Mouse (Mus musculus) lung, postnatal 0 days (tissue): ENCODE data around the gene Psrc1. TPM values are rescaled to one million over a fixed set of nuclear protein-coding genes. Genes with fewer than 3 reads are reported as not detected.

Experiments
- ATAC-seq: fragments of 200-750 bp; cut with Nextera tagmentation; 2 replicates; pipeline ENCODE4 v1.8.0; 2017; ENCODE audit warnings: moderate library complexity
- DNase-seq: peaks from one replicate; pipeline ENCODE4 v3.0.0-alpha.2; 2016; ENCODE audit warnings: low spot score
- H3K27ac ChIP-seq: fragments of 300-500 bp; sonication (generic); 2 replicates; pipeline ENCODE4 v1.5.1; 2014; ENCODE audit warnings: antibody characterized with exemption, mild to moderate bottlenecking, low read length, mixed read lengths
- H3K27me3 ChIP-seq: fragments of 300-500 bp; sonication (generic); replicated peaks from 2 replicates; pipeline ENCODE4 v1.6.1; 2014; ENCODE audit warnings: low read length, mixed read lengths; ENCODE audit not compliant: insufficient read depth
- H3K36me3 ChIP-seq: fragments of 300-500 bp; sonication (generic); 2 replicates; pipeline ENCODE4 v1.6.1; 2014; ENCODE audit warnings: low read length, mixed read lengths; ENCODE audit not compliant: insufficient read depth
- H3K4me1 ChIP-seq: fragments of 300-500 bp; sonication (generic); 2 replicates; pipeline ENCODE4 v1.6.1; 2014; ENCODE audit warnings: antibody characterized with exemption, low read depth, low read length, mixed read lengths; ENCODE audit not compliant: insufficient read depth
- H3K4me2 ChIP-seq: fragments of 300-500 bp; sonication (generic); replicated peaks from 2 replicates; pipeline ENCODE4 v1.6.1; 2014; ENCODE audit warnings: low read depth, mild to moderate bottlenecking, low read length, moderate library complexity, mixed read lengths
- H3K4me3 ChIP-seq: fragments of 300-500 bp; sonication (generic); 2 replicates; pipeline ENCODE4 v1.5.1; 2014; ENCODE audit warnings: low read depth, low read length
- H3K9ac ChIP-seq: fragments of 300-500 bp; sonication (generic); replicated peaks from 2 replicates; pipeline ENCODE4 v1.6.1; 2014; ENCODE audit warnings: low read depth, mild to moderate bottlenecking
- H3K9me3 ChIP-seq: fragments of 300-500 bp; sonication (generic); 2 replicates; pipeline ENCODE4 v1.6.1; 2016; ENCODE audit warnings: low read length, mixed read lengths
- CTCF ChIP-seq: IDR thresholded peaks from 2 replicates; pipeline ENCODE4 v1.5.1; 2016; ENCODE audit warnings: antibody characterized with exemption, mild to moderate bottlenecking
- EP300 ChIP-seq: IDR thresholded peaks from 2 replicates; pipeline ENCODE4 v1.6.1; 2016; ENCODE audit warnings: antibody characterized with exemption, mild to moderate bottlenecking, control low read depth
- WGBS: fragments of 180-500 bp; shearing (Covaris S2); extraction: QIAGEN DNeasy Blood & Tissue Kit; methylation state at CpG from one replicate; pipeline ENCODE4 v1.1.7; 2014; 5-methylcytosine and 5-hydroxymethylcytosine counted together
- polyA plus RNA-seq: library from polyadenylated mRNA; unstranded; fragments of >200 nt; fragmentation: Nextera tagmentation; extraction: Ambion mirVana; gene quantifications from 2 replicates; pipeline ENCODE4 v1.2.1, GENCODE M21; 2015

Psrc1 gene
- polyA plus RNA-seq, 1 experiment from 2014 or later, result 2.3 TPM

GRCm38 (mm10) chr3:108424944-108425623 lies 41.4 kb downstream of the Psrc1 start:
- Histone ChIP-seq H3K9ac (no peak overlapping the region), H3K4me3 (no peak overlapping the region), H3K27ac (no peak overlapping the region), H3K4me1 (peaks cover 8% of the 10 kb centered on the region), H3K9me3 (no peaks in the 10 kb centered on the region), H3K27me3 (no peaks in the 10 kb centered on the region), H3K36me3 (peaks cover 24% of the 10 kb centered on the region), H3K4me2 (no peak overlapping the region)
- WGBS, result 82% methylated on average over 7 of the region's 7 CpGs
- DNase-seq, result no peak
- TF ChIP-seq EP300 (no peak), CTCF (no peak)
- no peak for ATAC-seq

- no peak overlapping the region for H3K27ac ChIP-seq
Observed at GRCm38 (mm10) chr3:108425624-108426018, 42.0 kb downstream of the Psrc1 start.

GRCm38 (mm10) chr3:108432542-108433187 lies 49.0 kb downstream of the Psrc1 start:
- Histone ChIP-seq H3K9me3 (no peaks in the 10 kb centered on the region), H3K4me2 (no peak overlapping the region), H3K36me3 (peaks cover 43% of the 10 kb centered on the region; the same call in 1 of the 2 replicates), H3K27ac (no peak overlapping the region), H3K9ac (no peak overlapping the region), H3K4me3 (no peak overlapping the region), H3K4me1 (no peaks in the 10 kb centered on the region), H3K27me3 (no peaks in the 10 kb centered on the region)
- no peak for TF ChIP-seq CTCF
- TF ChIP-seq EP300, result no peak
- WGBS, result 88% methylated on average over 13 of the region's 13 CpGs
- DNase-seq (no peak), ATAC-seq (no peak)

More at GRCm38 (mm10) chr3:108425624-108426018, 42.0 kb downstream of the Psrc1 start:
- Histone ChIP-seq H3K9ac (no peak overlapping the region), H3K4me1 (peaks cover 8% of the 10 kb centered on the region), H3K4me2 (no peak overlapping the region), H3K27me3 (no peaks in the 10 kb centered on the region), H3K9me3 (no peaks in the 10 kb centered on the region), H3K4me3 (no peak overlapping the region), H3K36me3 (peaks cover 24% of the 10 kb centered on the region)
- ATAC-seq (no peak), DNase-seq (no peak)
- TF ChIP-seq EP300 (no peak), CTCF (no peak)
- 86% methylated on average over 6 of the region's 6 CpGs for WGBS

DNA sequence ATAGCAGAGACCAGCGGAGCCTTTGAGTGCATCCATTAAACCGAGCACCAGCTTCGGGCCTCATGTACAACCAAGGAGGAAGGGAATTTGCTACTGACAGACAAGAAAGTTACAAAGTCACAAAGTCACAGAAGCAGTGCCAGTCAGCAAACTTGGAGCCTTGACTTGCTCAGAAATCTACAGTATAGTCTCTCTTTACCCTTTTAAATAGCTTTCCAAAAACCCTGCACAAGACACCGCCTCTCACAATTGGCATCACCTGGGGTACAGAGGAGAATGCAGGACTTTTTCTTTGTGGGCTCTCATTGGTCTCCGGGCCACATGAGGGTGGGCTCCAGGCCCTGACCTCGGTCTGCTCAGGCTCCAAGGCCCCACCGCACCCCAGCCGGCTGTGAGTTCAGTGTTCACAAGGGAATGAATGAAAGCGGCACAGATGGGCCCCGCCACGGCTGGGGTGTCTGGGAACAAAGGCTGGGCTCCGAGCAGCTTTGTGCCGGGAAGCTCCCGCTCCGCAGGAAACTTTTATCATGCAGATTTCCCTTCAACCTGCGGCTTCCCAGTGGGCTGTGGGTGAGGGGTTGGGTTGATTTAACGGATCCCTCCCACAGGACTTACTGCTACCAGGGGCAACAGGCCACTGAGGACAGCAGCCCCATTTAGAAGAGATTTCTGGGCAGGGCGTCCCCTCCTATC lies 49.7 kb downstream of the Psrc1 start:
- H3K9me3 ChIP-seq, result no peaks in the 10 kb centered on the region
- peaks cover 37% of the 10 kb centered on the region; the same call in 1 of the 2 replicates for H3K36me3 ChIP-seq
- no peak for TF ChIP-seq CTCF
- TF ChIP-seq EP300, result no peak
- ATAC-seq, result no peak
- H3K9ac ChIP-seq, result no peak overlapping the region
- H3K4me1 ChIP-seq, result no peaks in the 10 kb centered on the region
- no peak overlapping the region for H3K4me3 ChIP-seq
- no peak for DNase-seq
- H3K27ac ChIP-seq, result no peak overlapping the region
- 71% methylated on average over 18 of the region's 18 CpGs for WGBS
- H3K27me3 ChIP-seq, result no peaks in the 10 kb centered on the region
- no peak overlapping the region for H3K4me2 ChIP-seq

DNA sequence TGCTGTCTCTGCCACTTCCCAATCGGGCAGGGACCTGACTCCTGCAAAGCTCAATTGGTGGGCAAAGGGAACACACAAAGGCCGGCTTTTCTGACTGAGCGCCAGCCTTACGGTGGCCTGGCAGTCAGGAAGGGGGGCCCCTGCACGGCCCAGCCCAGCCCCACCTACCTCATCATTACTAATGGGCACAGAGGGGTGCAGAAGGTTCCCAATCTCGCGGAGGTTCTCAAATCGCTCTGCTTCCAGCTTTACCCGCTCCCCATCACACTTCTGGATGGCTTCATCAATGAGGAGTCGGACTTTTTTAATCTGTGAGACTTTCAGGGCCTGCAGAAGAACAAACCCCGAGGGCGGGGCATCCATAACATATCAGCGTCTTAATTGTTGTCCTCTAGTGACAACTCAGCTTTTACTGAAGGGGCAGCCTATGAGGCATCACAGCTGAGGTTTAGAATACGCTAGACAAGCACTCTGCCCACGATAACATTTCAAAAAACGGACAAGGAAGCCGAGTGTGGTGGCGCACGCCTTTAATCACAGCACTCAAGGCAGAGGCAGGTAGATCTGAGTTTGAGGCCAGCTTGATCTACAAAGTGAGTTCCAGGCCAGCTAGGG lies 50.3 kb downstream of the Psrc1 start:
- DNase-seq (no peak), ATAC-seq (no peak)
- Histone ChIP-seq H3K4me1 (no peaks in the 10 kb centered on the region), H3K36me3 (peaks cover 36% of the 10 kb centered on the region; the same call in 1 of the 2 replicates), H3K4me3 (no peak overlapping the region), H3K9ac (no peak overlapping the region), H3K9me3 (no peaks in the 10 kb centered on the region), H3K27ac (no peak overlapping the region), H3K27me3 (no peaks in the 10 kb centered on the region), H3K4me2 (no peak overlapping the region)
- 72% methylated on average over 19 of the region's 19 CpGs for WGBS
- TF ChIP-seq CTCF, result no peak
- TF ChIP-seq EP300, result no peak
